Mouse (Mus musculus) hindbrain, embryonic 11.5 days (tissue): ENCODE measurements around the gene Slco1a6. TPM values are rescaled to one million over a fixed set of nuclear protein-coding genes. Genes with fewer than 3 reads are reported as not detected.
"Not testable (repeated sequence)": the region's sequence is repeated elsewhere in the genome, so short reads cannot be mapped to it uniquely, and the experiment has no call there.

Experiments
- ATAC-seq: fragments of 200-750 bp; cut with Nextera tagmentation; 2 replicates; pipeline ENCODE4 v1.8.0; 2017; ENCODE audit warnings: mild to moderate bottlenecking, moderate TSS enrichment, moderate library complexity; ENCODE audit not compliant: low FRiP score
- DNase-seq: peaks from one replicate; pipeline ENCODE4 v3.0.0-alpha.2; 2015; ENCODE audit warnings: low spot score
- H3K27ac ChIP-seq: fragments of 300-500 bp; sonication (generic); 2 replicates; pipeline ENCODE4 v1.5.1; 2014; ENCODE audit warnings: mild to moderate bottlenecking, low read depth, low read length
- H3K27me3 ChIP-seq: fragments of 300-500 bp; sonication (generic); 2 replicates; pipeline ENCODE4 v1.6.1; 2014; ENCODE audit warnings: mild to moderate bottlenecking, low read length, moderate library complexity, mixed read lengths; ENCODE audit not compliant: control insufficient read depth, insufficient read depth
- H3K36me3 ChIP-seq: fragments of 300-500 bp; sonication (generic); 2 replicates; pipeline ENCODE4 v1.6.1; 2014; ENCODE audit warnings: mild to moderate bottlenecking, low read length, moderate library complexity, mixed read lengths; ENCODE audit not compliant: control insufficient read depth, insufficient read depth
- H3K4me1 ChIP-seq: fragments of 300-500 bp; sonication (generic); replicated peaks from 2 replicates; pipeline ENCODE4 v1.6.1; 2014; ENCODE audit warnings: low read length, mixed read lengths; ENCODE audit not compliant: control insufficient read depth, insufficient read depth
- H3K4me2 ChIP-seq: fragments of 300-500 bp; sonication (generic); replicated peaks from 2 replicates; pipeline ENCODE4 v1.6.1; 2014; ENCODE audit warnings: mild to moderate bottlenecking, low read depth, low read length
- H3K4me3 ChIP-seq: fragments of 300-500 bp; sonication (generic); 2 replicates; pipeline ENCODE4 v1.5.1; 2014; ENCODE audit warnings: low read depth, low read length
- H3K9ac ChIP-seq: fragments of 300-500 bp; sonication (generic); 2 replicates; pipeline ENCODE4 v1.6.1; 2014; ENCODE audit warnings: low read depth, low read length
- H3K9me3 ChIP-seq: fragments of 300-500 bp; sonication (generic); 2 replicates; pipeline ENCODE4 v1.6.1; 2016; ENCODE audit warnings: low read length; ENCODE audit not compliant: control insufficient read depth
- WGBS: fragments of 180-500 bp; shearing (Covaris S2); extraction: QIAGEN DNeasy Blood & Tissue Kit; methylation state at CpG from one replicate; pipeline ENCODE4 v1.1.7; 2014; 5-methylcytosine and 5-hydroxymethylcytosine counted together
- polyA plus RNA-seq: library from polyadenylated mRNA; unstranded; fragments of >200 nt; fragmentation: Nextera tagmentation; extraction: Ambion mirVana; gene quantifications from 2 replicates; pipeline ENCODE4 v1.2.1, GENCODE M21; 2014

Gene Slco1a6
- 0.29 and 0.42 TPM in 2 replicates for polyA plus RNA-seq

GRCm38 (mm10) chr6:142208421-142208820, at the start of gene Slco1a6:
Gene Slco1a6 (minus strand): TSS chr6:142208521.
- H3K9ac ChIP-seq: no peak within 1 kb of the TSS
- DNase-seq (no peak), ATAC-seq (no peak)
- 96% methylated on average over 4 of the region's 4 CpGs for WGBS
- H3K4me3 ChIP-seq: no peak within 1 kb of the TSS
- no peak within 1 kb of the TSS for H3K4me2 ChIP-seq
- H3K4me1 ChIP-seq: no peaks in the 10 kb centered on the region
- H3K27me3 ChIP-seq: no peaks in the 10 kb centered on the region
- no peak within 1 kb of the TSS for H3K27ac ChIP-seq
- H3K36me3 ChIP-seq: no peaks in the 10 kb centered on the region
- no peaks in the 10 kb centered on the region for H3K9me3 ChIP-seq

GRCm38 (mm10) chr6:142250738-142251307, 42.5 kb upstream of the Slco1a6 start:
- H3K4me3 ChIP-seq, ATAC-seq, H3K27me3 ChIP-seq, H3K4me2 ChIP-seq, H3K27ac ChIP-seq, DNase-seq, H3K9me3 ChIP-seq, H3K9ac ChIP-seq, H3K36me3 ChIP-seq, H3K4me1 ChIP-seq: not testable (repeated sequence)
- 95% methylated on average over 1 of the region's 1 CpGs for WGBS

DNA sequence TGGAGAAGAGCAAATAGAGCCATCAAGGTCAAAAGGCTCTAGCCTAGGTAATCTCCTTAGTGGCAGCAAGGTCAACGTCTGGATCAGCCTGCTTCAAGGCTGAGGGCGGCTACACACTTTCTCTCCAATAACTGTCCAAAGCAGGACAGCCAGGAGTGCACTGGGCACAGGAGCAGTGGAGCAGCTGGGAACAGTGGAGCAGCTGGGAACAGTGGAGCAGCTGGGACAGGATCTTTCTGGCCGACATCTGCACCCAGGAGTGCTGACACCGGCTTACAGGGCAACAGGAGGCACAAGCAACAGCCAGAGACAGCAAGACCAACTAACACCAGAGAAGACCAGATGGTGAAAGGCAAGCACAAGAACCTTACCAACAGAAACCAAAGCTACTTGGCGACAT, 36.7 kb upstream of the Slco1a6 start:
- 87% methylated on average over 5 of the region's 5 CpGs for WGBS
- Histone ChIP-seq H3K9ac (no peak overlapping the region), H3K27ac (no peak overlapping the region), H3K9me3 (no peaks in the 10 kb centered on the region), H3K27me3 (no peaks in the 10 kb centered on the region), H3K4me3 (no peak overlapping the region), H3K36me3 (no peaks in the 10 kb centered on the region), H3K4me2 (no peak overlapping the region), H3K4me1 (no peaks in the 10 kb centered on the region)
- DNase-seq (no peak), ATAC-seq (no peak)

DNA sequence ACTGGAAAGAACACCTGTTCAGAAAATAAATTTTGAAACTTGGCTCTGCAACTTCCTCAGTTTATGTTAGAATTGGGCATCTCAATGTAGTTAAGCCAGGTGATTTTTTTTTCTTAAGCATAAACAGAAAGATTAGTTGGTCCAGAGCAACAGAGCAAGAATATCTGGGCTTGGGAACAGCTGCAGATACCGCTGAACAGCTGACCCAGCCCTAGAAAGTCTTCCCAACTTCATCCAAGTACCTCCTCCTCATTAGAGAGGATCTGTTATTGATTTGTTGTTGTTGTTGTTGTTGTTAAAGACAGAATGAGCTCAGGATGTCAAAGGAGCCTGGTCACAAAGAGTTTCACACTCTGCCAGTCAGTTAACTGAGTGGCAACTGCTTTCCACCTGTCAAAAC, 31.1 kb upstream of the Slco1a6 start:
- Histone ChIP-seq H3K27ac (no peak overlapping the region), H3K27me3 (no peaks in the 10 kb centered on the region), H3K4me2 (no peak overlapping the region), H3K4me3 (no peak overlapping the region), H3K9me3 (no peaks in the 10 kb centered on the region), H3K36me3 (no peaks in the 10 kb centered on the region), H3K4me1 (no peaks in the 10 kb centered on the region), H3K9ac (no peak overlapping the region)
- DNase-seq: no peak
- no peak for ATAC-seq
- WGBS: 58% methylated on average over 1 of the region's 1 CpGs

DNA sequence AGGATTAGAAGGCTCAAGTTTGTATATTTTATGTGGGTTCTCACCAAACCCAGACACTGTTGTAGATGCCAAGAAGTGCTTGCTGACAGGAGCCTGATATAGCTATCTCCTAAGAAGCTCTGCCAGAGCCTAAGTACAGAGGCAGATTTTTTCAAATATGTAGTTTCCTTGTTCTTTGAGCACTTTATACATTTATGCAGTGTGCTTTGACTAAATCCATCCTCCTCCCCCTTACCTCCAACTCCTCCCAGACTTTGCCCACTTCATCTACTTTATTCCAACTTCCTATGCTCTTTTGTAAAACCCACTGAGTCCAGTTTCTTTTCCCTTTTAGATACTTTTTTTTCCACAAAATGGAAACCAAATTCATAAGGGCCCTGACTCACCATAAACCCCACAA, 11.8 kb upstream of the Slco1a6 start:
- Histone ChIP-seq H3K27me3 (no peaks in the 10 kb centered on the region), H3K9me3 (no peaks in the 10 kb centered on the region), H3K4me2 (no peak overlapping the region), H3K36me3 (no peaks in the 10 kb centered on the region), H3K27ac (no peak overlapping the region), H3K4me3 (no peak overlapping the region), H3K9ac (no peak overlapping the region), H3K4me1 (no peaks in the 10 kb centered on the region)
- DNase-seq (no peak), ATAC-seq (no peak)

DNA sequence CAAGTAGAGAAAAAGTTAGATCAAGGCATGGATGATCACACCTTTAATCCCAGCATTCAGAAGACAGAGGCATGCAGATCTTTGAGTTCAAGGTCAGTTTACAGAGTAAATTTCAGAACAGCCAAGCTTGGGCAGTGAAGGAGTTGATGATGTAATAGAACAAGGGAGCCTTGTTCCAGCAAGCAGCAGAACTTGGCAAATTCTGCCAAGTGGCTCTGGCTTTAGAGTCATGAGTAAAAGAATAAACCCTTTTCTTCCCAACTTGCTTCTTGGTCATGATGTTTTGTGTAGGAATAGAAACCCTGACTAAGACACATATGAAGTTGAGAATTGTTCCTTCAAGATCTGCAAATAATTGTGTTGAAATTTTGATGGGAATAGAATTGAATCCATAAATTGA, 3.5 kb upstream of the Slco1a6 start:
- Histone ChIP-seq H3K4me1 (no peaks in the 10 kb centered on the region), H3K27me3 (no peaks in the 10 kb centered on the region), H3K4me3 (no peak overlapping the region), H3K27ac (no peak overlapping the region), H3K4me2 (no peak overlapping the region), H3K9me3 (no peaks in the 10 kb centered on the region), H3K9ac (no peak overlapping the region), H3K36me3 (no peaks in the 10 kb centered on the region)
- DNase-seq: no peak
- ATAC-seq: no peak

GRCm38 (mm10) chr6:142209749-142210148, 1.4 kb upstream of the Slco1a6 start:
- Histone ChIP-seq H3K4me3 (no peak overlapping the region), H3K27ac (no peak overlapping the region), H3K9ac (no peak overlapping the region), H3K9me3 (no peaks in the 10 kb centered on the region), H3K4me2 (no peak overlapping the region), H3K4me1 (no peaks in the 10 kb centered on the region), H3K27me3 (no peaks in the 10 kb centered on the region), H3K36me3 (no peaks in the 10 kb centered on the region)
- ATAC-seq (no peak), DNase-seq (no peak)

DNA sequence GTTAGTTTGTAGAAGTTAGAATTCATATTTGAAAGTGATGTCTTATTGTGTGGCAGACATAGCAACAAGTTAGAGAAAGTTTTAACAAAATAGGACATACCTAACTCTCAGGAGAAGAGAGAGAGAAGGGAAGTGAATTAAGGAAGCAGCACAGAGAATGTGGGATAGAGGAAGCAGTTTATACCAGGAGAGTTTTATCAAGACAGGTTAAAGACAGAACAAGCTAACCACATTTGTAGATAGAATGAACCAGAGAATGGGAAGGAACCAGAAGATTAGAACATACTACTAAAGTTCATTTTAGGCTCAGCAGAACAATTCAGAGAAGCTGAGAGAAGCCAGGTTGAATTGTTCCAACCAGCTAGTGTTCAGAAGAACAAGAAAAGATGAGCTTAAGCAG, 7.8 kb downstream of the Slco1a6 start:
- H3K36me3 ChIP-seq: no peaks in the 10 kb centered on the region
- H3K4me3 ChIP-seq: no peak overlapping the region
- DNase-seq (no peak), ATAC-seq (no peak)
- no peaks in the 10 kb centered on the region for H3K27me3 ChIP-seq
- no peak overlapping the region for H3K9ac ChIP-seq
- no peaks in the 10 kb centered on the region for H3K4me1 ChIP-seq
- H3K9me3 ChIP-seq: no peaks in the 10 kb centered on the region
- no peak overlapping the region for H3K4me2 ChIP-seq
- no peak overlapping the region for H3K27ac ChIP-seq

DNA sequence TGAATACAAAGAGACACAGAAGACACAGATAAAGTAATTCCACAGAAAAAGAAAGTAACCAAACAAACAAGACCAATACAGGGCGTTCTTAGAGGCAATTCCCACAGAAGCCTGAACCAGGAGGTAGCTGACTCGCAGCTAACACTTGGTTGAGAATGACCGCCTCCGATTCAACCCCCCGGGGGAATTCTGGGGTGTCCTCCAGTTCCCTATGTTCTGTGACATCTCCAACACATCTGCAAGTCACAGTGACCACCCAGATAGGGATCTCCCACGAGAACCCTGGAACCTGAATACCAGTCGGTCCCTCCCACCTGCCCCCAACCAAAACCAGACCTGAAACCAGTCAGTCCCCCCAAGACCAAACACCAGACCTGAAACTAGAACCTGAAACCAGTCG, 14.1 kb downstream of the Slco1a6 start:
- WGBS: 83% methylated on average over 8 of the region's 8 CpGs
- Histone ChIP-seq H3K9me3 (no peaks in the 10 kb centered on the region), H3K27ac (no peak overlapping the region), H3K4me1 (no peaks in the 10 kb centered on the region), H3K9ac (no peak overlapping the region), H3K4me2 (no peak overlapping the region), H3K27me3 (no peaks in the 10 kb centered on the region), H3K4me3 (no peak overlapping the region), H3K36me3 (no peaks in the 10 kb centered on the region)
- no peak for DNase-seq
- no peak for ATAC-seq
